Mouse (Mus musculus) telencephalon, adult 2 months (tissue): ENCODE measurements around the gene Gm12830.

Experiments
- DNase-seq: peaks from one replicate; pipeline ENCODE4 v3.0.0-alpha.2; 2011; ENCODE audit warnings: low read depth, low spot score

Gene Gm12830

DNA sequence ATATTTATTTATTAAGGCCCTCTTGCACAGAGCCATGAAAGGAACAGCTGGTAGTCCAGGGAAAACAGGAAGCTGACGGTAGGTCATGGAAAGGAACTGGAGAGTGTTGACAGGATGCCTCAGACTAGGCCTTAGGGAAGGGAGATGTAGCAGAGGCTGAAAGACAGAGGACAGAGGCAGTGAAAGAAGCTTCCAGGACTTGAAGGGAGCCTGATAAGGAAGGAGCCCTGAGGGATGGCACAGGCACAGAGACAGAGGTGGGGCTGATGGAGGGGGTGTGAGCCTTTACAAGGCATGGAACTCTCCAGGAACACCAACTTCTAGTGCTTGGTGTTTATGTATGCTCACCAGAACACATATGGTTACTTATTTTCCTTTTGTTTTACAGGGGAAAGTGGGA, 23.1 kb downstream of the Gm12830 start:
- DNase-seq, result no peak

DNA sequence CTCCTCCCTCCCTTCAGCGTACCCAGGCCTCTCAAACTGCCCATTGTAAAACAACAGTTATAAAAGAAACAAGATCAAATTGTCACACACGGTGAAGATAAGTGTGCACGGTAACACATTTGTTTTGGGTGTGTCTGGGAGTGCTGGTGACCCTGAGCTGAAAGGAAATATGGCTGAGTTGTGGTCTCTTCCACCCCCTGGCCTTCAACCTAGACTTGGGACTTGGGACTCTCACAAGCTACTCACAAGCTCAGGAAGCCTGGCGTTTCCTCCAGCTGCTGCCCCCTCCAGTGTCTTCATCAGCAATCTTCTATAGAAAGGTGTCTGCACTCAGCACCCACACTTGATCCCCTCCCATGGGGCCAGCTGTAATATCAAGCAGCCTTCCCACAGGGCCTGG, 24.1 kb downstream of the Gm12830 start:
- DNase-seq, result no peak

DNA sequence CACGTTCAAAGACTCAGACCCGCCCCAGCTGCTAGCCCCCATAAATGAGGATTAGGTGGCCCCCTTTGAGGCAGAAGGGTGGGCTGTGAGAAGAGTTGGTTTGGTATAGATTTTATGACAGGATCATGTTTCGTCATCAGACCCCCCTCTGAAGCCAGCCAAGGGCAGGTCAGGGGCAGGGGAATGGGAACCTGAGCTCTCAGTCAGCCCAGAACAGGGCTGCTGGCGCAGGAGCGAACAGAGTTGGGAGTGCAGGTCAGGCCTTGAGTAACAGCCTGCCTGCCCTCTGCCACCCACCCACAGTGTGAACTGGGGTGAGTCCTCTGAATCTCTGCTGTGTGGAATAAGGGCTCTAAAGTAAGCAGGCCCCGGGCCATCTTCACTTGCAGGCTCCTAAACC, 25.2 kb downstream of the Gm12830 start:
- no peak for DNase-seq

DNA sequence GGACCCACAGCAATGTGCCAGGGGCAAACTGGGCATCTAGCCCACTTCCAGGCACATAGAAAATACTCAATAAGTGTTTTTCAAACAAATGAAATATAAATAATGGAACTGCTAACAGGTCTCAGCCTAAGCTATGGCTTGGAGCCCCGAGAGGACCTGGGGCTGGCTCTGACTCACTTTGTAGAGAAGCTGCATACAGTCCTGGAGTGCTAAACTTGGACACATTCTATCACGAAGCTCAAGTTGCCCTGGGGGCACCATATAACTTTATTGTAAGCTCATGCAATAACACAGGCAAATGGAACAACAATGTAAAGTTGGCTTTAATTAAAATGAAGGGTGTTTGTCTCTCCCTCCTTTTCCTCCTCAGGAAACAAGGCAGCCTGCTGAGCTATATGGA, 32.4 kb downstream of the Gm12830 start:
- no peak for DNase-seq

DNA sequence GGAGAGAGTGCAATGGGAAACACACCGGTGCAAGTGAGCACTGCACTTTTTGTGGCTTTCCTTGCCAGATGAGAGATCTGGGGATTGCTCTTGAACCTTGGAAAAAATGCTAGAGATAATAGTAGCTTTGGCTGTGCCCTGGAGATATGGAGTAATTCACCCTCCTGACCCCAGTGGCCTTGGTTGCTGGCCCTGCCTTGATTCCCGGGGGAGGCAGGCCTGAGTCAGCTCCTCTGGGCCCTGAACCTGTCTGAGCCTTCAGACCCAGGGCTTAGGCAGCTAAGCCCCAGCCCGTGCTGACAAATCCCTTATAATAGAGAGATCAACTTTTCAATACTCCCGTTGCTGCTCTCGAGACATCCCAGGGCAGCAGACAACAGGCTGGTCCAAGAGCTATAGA, 36.9 kb downstream of the Gm12830 start:
- no peak for DNase-seq

DNA sequence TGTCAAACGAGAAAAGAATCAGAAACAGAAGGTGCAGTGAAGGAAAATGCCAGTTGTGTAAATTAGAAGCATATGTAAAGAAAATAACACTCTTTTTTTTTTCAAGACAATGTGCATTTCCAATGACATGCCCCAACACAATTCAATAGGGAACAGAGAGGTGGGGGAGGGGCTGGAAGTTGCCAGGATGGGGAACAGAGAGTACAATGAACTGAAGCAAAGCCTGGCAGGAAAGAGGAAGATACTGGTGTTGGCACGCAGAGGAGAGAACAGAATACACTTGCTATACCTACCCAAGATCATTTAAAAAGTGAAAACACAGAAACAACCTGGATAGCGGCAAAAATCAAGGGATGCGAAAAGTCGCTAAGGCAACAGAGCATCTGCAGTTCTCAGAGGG, 41.6 kb downstream of the Gm12830 start:
- DNase-seq, result no peak

DNA sequence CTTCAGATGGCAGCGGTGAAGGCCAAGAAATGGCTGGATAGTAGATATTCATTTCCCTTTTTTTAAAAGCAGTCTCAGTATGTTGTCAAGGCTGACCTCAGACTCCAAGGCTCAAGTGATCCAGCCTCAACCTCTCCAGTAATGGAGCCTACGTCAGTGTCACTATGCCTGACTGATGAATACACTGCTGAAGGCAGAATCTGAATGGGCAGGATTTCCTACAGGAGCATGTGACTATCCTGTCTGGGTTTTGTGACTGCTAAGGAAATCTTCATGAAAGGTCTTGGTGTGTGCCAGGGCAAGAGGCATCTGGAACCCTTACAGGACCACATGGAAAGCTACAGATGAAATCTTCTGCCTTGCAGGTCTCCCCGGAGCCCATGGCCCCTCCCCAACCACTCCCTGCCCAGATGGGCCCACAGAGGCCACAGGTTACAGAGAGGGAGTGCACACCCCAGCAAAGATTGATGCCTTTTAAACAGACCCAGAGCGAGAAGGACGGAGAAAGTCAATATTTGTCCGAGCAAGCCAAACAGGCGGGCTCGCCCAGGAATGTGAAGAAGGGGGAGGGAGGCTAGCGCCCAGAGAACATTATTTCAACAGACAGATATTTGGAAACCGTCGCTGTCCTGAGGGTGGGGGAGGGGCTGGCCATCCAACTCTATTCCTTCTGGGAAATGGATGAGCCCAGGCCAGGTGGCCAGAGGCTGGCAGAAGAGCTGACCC, 48.4 kb downstream of the Gm12830 start:
- DNase-seq, result no peak

- DNase-seq, result no peak
Measured at GRCm38 (mm10) chr4:114876441-114876972, 55.0 kb downstream of the Gm12830 start.

DNA sequence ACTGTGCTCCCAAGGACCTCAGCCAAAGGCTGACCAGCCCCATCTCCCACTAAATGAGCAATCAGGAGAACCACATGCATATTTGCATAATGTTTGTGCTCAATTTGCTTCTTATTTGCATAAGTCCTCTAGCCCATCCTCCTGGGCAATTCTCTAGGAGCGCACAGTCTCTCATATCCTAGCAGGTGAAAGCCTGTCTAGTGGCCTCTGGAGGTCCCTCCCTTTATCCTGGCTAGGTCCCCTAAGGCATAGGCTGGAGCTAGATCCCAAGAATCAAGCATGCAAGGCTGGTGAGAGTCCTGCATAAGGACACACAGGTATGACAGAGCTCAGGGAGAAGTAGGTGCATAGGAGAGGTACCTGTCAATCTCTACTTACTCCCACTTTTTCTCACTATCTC, 60.7 kb downstream of the Gm12830 start:
- DNase-seq, result no peak

DNA sequence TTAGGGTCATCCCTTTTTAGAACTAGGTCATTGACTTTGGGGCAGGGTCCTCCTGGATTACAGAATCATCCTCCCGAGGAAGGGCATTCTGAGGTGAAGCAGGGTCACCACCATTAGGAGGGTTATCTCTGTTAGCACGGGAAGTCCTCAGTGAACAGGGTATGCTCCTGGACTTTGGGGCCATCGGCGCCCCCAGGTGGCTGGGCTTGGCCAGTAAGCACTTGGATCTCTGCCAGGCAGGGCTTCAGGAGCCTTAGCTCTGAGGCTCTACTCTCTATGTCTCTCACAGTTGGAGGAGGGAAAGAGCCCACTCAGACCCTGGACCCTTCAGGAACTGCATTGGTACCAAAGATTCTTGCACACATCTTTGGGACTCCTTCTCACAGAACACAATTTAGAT, 76.3 kb downstream of the Gm12830 start:
- DNase-seq, result no peak

DNA sequence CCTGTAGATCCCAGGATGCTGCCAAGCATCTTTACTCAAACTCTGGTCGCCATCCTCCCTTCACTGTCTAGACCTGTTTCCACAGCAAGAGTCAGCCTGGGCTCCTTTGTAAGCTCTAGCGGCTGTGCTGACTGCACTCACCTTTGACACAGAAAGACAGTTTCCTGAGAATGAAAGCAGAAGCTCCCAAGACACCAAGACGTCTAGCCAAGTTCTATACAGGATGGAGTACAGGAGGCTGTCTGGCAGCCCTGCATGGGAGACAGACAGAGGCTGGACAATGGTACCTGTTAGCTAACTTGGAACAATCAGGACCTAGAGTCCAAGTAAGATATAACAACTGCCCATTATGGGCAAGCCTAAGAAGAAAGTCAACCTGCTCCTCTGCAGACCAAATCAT, 78.4 kb downstream of the Gm12830 start:
- no peak for DNase-seq

- DNase-seq, result no peak
Measured at GRCm38 (mm10) chr4:114900866-114901642, 79.5 kb downstream of the Gm12830 start.

DNA sequence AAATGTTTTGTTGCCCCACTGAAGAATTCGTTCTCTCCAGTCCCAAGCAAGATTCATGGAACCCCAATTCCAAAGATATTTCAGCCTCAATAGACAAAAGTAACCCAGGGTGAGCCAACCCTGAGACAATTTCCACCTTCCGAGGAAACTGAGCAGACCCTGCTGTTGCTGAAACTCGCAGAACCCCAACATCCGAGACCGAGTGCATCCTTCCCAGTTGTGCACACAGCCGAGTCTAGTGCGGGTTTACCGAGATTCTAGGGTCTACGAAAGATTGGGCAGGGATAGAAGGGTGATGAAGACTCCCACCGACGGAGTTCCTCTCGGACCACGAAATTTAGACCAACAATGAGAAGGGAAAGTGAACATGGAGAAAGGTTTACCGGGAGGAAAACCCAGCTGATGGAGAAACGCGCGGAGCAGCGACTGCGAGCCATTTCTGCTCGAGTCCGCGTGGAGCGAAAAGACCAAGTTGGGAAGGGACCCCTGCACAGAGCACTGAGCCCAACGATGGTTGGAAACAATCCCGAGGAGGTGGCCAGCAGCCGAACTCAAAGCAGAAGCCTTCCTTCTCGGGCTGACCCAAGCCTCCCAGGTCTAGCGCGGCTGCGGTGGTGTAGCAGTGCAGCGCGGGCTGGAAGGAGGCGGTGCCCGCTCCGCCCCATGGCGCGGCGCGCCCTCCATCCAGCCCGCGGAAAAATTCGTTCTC, 80.3 kb downstream of the Gm12830 start:
- DNase-seq, result no peak

- DNase-seq, result no peak
Measured at GRCm38 (mm10) chr4:114902641-114903421, 81.3 kb downstream of the Gm12830 start.

GRCm38 (mm10) chr4:114903422-114903782, 81.9 kb downstream of the Gm12830 start:
- no peak for DNase-seq

DNA sequence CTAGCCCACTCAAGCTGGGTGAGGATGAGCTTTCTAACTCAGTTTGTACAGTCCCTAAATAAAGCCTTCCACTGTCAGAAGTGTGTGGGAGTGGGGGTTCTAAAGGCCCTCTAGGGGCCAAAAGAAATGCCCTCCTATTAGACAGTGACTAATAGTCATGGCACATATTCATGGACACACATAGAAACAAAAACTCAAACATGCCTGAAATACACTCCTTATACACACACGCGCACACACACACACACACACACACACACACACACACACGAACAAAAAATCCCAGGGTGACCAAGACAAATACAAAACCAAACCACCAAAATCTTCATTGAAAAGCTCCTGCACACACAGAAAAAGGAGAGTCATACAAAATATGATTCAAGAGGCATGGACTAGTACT, 84.0 kb downstream of the Gm12830 start:
- DNase-seq, result no peak
